Mouse (Mus musculus) frontal cortex, adult (tissue): ENCODE measurements around the gene Vmn1r48.
"Not testable (repeated sequence)": the region's sequence is repeated elsewhere in the genome, so short reads cannot be mapped to it uniquely, and the experiment has no call there.

Source experiments
- ATAC-seq: cut with Nextera tagmentation; 2 replicates; pipeline ENCODE4 v1.9.2; 2017; ENCODE audit warnings: mild to moderate bottlenecking, moderate library complexity, mixed read lengths; ENCODE audit not compliant: low TSS enrichment

The Vmn1r48 gene

DNA sequence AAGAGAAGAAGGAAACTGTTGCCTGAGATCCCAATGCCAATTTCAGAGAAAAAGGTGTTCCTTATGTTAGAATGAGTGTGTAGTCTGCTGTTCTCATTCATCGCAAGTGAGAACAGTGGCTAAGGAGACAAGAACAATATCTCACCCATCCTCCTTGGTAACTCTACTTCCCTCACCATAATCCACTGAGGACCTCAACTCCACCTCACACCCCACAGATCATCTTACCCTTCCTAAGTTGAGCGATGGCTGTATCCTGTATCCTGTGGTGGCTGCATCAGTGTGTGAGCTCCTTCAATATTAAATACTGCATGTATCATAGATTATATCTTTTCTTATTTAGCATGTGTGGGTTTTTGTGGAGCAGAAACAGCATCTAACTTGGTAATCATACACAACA lies at the start of gene Vmn1r48:
TSS of gene Vmn1r48 (minus strand) at position 101 of the 400 bp plus-strand sequence.
- not testable (repeated sequence) for ATAC-seq

DNA sequence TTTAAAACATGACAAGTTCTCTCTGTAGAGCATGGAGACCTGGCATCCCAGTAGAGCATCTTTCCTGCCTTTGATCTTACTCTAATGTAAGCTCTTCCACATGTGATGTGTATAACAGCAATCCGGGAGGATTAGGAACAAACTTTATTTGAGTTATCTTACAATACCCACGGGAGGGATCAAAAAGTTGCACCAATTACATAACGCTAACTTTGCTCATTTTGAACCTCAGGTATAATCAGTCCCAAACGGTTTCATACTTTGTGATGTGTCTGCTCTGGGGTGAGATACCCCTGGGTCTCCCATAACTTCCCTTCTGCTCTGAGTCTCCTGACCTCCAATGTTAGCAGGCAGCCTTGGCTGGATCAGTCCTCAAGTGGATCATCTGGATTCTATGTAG lies 41.8 kb upstream of the Vmn1r48 start, which contains the start of gene Vmn1r49:
TSS of gene Vmn1r49 (minus strand) at position 101 of the 400 bp plus-strand sequence.
- no peak for ATAC-seq

DNA sequence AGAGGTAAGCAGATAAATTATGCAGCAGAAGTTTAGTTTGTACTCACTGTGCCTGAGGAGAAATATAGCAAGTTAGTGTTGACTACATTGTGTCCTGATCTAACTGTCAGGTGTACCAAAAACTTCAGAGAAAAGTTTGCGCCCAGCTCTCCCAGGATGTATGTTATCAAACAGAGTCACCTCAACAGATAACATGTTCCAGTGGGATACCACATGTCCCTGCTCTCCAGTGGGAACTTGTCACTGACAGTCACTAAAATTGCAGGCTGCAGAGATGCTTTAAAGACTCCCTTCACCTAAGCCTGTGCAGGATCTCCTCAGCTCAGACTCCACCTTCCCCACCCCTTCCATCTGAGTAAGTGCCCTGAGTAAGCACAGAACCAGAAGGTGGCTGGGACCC lies 20.8 kb downstream of the Vmn1r48 start, which contains the start of gene Vmn1r47:
TSS of gene Vmn1r47 (plus strand) at position 301 of the 400 bp plus-strand sequence.
- ATAC-seq: not testable (repeated sequence)

DNA sequence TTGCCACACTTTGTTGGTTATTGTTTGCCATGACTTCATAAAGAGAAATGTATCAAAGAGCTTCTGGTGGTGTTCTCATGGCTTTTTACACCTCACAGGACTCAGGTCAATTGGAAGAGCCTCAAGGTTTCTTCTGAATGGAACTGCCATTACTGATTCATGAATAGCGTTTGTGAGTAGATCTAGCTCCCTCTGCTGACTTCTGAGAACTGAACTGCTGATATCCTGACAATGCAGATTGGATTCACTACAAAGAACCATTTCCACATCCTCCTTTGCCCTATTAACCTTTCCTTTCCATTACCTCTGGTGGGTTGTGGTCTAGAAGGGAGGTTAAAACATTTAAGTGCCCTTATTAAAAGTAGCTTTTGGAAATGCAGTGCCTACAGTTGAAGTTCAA lies 50.7 kb downstream of the Vmn1r48 start:
- ATAC-seq: no peak
